Mouse (Mus musculus) brain, embryonic 14.5 days (tissue): Measurements from ENCODE around the gene Vps13d.
"Not testable (repeated sequence)": the region's sequence is repeated elsewhere in the genome, so short reads cannot be mapped to it uniquely, and the experiment has no call there.

Source experiments
- CTCF ChIP-seq: fragments of 200-500 bp; IDR thresholded peaks from 2 replicates; pipeline ENCODE4 v1.5.1; 2012; ENCODE audit warnings: inconsistent platforms, mild to moderate bottlenecking, moderate library complexity, borderline replicate concordance; ENCODE audit not compliant: insufficient read depth, insufficient read length; ENCODE audit errors: extremely low read depth
- POLR2A ChIP-seq: fragments of 200-500 bp; IDR thresholded peaks from 2 replicates; pipeline ENCODE4 v1.6.1; 2012; ENCODE audit warnings: mild to moderate bottlenecking, inconsistent platforms, borderline replicate concordance; ENCODE audit not compliant: poor library complexity, insufficient read depth, insufficient read length, severe bottlenecking; ENCODE audit errors: extremely low read depth

DNA sequence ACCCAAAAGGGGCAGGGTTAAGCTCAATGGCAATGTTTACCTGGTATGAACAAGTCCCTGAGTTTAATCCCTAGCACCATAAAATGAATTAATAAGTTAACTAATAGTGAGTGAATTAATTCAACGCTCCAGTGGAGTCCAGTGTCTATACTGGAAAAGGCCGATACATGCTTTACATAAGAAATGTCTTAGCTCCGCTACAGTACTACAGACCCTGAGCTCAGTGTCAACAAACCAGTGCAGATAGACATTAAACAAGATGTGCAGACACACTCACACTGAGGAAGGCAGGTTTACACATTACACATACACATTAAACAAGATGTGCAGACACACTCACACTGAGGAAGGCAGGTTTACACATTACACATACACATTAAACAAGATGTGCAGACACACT, 29.3 kb downstream of the Vps13d start:
- TF ChIP-seq CTCF, POLR2A: not testable (repeated sequence)
